Mouse (Mus musculus): ENCODE measurements around the gene Tmem214. TPM values are rescaled to one million over a fixed set of nuclear protein-coding genes. Genes with fewer than 3 reads are reported as not detected.

Gene Tmem214
- total RNA-seq, 4 experiments from 2014 or later = 55.5 to 66.8 (median 59.6) TPM

DNA sequence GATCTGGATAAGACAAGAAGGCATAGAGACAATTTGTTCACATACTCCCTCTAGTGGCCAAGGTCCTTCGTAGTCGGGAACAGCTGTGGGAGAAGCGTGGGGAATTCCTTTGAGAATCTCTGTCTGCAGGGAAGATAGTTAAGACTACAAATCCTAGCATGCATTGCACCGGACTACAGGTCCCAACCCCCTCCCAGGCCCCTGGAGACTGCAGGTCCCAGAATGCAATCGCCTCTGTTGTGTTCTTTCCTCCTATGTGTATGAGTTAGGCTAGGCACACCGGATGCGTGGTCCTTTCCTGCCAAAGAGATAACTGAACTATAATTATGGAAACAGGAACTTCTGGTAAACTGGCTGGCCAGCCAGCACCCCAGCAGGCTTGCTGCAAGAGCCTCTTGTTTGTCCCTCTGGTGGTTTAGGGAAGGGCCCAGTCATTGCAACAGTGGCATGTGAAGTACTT is 48.2 kb downstream of the Tmem214 start:
- peak; percentile 92 for DNase-seq

DNA sequence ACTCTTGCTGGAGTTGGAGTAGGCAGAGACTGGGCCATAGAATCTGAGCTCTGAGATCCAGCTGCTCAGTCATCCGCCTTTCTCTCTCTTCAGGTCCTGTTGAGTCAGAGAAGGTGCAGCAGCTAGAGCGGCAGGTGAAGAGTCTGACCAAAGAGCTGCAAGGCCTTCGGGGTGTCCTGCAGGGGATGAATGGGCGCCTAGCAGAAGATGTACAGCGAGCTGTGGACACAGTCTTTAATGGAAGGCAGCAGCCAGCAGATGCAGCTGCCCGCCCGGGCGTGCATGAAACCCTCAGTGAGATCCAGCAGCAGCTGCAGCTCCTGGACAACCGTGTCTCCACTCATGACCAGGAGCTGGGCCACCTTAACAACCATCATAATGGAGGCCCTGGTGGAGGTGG is 49.0 kb downstream of the Tmem214 start:
- no peak for DNase-seq

DNA sequence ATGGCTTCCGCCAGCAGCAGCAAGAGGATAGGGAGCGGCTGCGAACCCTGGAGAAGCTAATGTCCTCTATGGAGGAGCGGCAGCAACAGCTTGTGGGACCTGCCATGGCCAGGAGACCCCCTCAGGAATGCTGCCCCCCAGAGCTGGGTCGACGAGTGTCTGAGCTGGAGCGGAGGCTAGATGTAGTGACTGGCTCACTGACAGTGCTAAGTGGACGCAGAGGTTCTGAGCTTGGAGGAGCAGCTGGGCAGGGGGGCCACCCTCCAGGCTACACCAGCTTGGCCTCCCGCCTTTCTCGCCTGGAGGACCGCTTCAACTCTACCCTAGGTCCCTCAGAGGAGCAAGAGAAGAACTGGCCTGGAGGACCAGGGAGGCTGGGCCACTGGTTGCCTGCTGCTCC is 49.5 kb downstream of the Tmem214 start:
- DNase-seq = no peak

DNA sequence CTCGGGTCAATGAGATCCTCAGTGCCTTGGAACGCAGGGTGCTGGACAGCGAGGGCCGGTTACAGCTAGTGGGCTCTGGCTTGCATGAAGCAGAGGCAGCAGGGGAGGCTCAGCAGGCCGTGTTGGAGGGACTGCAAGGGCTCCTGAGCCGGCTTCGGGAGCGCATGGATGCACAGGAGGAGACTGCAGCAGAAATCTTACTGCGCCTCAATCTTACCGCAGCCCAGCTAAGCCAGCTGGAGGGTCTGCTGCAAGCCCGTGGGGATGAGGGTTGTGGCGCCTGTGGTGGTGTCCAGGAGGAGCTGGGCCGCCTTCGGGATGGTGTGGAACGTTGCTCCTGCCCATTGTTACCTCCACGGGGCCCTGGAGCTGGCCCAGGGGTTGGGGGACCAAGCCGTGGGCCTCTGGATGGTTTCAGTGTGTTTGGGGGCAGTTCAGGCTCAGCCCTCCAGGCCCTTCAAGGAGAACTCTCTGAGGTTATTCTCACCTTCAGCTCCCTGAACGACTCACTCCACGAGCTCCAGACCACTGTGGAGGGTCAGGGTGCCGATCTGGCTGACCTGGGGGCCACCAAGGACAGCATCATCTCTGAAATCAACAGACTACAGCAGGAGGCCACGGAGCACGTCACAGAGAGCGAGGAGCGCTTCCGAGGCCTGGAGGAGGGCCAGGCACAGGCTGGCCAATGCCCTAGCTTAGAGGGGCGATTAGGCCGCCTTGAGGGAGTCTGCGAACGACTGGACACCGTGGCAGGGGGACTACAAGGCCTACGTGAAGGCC is 50.3 kb downstream of the Tmem214 start:
- no peak for DNase-seq

DNA sequence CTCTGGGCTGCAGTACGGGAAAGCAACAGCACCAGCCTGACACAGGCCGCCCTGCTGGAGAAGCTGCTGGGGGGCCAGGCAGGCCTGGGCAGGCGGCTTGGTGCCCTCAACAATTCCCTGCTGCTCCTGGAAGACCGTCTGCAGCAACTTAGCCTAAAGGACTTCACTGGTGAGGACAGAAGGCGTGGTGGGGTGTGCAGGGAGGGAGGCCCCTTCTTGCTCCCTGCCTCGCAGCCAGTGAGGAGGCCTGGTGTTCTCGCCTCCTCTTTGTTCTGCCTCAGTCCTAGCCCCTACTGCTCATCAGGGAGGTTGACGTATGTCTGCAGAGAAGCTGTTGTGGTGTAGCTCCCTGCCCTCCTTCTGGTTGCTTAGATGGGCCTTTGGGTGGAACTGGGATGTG is 50.9 kb downstream of the Tmem214 start:
- DNase-seq = no peak

DNA sequence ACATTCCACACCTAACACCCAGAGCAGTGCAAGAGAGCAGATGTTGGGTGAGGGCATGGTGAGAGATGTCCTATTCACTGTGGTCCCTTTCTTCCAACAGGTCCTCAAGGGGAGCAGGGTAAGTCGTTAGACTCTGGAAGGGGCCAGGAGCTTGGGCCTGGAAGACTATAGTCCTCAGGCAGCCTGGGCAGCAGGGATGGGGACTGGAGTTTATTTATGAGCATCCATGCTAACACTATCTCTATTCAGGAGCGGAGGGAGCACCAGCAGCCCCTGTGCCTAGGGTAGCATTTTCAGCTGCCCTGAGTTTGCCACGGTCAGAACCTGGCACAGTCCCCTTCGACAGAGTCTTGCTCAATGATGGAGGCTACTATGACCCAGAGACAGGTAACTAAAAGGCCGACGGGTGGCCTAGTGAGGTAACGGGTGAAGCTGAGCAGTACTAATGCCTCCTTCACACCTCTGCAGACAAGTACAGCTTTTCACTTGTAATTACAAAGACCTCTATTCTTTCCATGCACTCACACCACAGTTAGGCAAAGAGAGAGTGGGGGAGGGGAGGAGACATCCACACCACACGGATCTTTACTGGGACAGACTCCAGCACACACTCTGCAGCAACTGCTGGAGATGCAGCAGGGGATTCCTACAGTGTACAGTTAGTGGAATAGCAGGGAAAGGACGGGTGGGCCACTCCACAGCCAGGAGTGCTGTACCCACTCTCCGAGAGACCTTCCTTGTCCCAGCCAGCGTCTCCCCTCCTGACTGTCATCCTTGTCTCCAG is 52.2 kb downstream of the Tmem214 start:
- no peak for DNase-seq

DNA sequence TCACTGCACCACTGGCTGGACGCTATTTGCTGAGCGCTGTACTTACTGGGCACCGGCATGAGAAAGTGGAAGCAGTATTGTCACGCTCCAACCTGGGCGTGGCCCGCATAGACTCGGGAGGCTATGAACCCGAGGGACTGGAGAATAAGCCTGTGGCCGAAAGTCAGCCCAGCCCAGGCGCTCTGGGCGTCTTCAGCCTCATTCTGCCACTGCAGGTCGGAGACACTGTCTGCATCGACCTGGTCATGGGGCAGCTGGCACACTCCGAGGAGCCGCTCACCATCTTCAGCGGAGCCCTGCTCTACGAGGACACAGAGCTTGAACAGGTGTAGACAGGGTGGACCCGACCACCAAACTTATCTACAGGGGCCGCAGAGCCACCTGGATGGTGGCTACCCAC is 52.8 kb downstream of the Tmem214 start:
- DNase-seq = no peak

DNA sequence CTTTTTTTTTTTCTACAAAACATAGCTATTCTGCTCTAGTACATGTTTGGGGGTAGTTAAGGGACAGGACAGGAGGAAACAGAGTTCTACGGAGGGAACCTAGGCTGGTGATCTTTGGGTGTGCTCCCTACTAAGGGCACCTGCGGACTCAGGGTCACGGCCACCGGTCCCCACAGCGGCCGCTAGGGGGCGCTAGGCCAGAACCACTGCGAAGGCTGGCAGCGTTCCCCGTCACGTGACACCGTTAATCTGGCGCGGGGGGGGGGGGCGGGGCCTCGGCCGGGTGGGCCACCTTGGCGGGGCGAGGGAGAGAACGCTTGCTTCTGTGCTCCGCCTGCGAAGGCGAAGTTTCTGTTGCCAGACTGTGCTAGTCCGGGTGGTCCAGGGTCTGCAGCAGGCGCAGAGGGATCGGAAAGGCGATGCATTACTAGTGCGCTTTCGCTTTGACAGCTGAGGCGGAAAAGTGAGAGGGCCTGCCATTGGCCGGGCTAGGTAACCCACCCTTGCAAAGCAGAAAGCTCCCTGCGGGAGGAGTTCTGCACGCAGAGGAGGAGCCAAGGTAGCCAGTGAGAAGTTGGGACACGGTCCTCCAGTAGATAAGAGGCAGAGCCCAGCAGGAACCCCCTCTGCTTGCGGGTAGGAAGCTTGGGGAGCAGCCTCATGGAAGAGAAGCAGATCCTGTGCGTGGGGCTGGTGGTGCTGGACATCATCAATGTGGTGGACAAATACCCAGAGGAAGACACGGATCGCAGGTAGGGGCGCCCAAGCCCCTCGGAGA is 53.6 kb downstream of the Tmem214 start, which contains the start of gene Khk:
Gene Khk (plus strand): TSS at position 176 of the 778 bp plus-strand sequence.
- peak; percentile 80 for DNase-seq

DNA sequence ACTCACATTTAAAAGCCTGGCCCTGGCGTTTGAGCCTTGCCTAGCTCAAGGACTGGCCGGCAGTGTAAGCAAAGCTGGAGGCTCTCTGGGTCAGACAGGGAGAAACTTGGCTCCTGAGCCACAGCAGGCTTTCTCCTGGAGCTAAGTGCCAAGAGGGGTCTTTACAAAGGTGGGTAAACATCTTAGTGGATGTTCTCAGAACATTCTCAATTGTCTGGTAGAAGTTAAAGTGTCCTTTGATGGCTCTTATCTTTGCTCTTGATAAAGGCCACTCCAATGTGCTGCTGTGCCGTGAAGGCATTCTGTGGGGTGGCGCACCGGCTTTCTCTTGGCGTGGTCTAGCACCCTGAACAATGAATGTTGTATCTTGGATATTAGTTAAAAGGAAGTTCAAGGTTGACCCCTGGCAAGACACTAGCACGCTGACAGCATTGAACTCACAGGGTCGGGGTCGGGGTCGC is 54.8 kb downstream of the Tmem214 start:
- DNase-seq = no peak

DNA sequence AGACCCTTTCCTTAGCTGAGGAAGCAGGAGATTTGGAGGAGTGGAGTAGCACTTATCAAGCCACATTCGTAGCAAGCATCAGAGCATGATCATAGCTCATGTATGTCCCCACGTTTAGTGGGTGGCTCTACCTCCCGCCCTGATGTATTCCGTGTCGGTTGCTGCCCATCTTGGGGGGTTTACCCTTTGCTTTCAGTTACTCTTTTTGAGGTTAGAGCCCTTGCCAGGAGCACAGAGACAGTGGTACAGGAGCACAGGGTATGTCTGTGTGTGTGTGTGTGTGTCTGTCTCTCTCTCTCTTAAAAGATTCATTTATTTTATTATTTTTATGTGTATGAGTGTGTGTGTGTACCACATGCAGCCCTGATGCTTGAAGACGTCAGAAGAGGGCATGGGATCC is 55.3 kb downstream of the Tmem214 start:
- DNase-seq = no peak

DNA sequence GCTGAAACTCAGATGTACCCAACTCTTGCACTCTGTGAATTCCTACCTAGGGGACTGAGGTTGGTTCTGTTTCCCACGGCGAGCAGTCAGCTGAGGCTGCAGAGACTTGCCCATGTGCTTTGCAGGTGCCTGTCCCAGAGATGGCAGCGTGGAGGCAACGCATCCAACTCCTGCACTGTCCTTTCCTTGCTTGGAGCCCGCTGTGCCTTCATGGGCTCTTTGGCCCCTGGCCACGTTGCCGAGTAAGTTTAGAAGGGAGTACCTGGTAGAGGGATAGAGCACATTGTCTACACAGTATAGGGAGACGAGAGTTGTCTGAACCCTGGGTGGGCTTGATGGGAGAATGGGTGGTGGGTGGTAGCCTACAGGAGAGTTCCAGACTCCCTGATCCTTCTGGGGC is 56.8 kb downstream of the Tmem214 start:
- no peak for DNase-seq

DNA sequence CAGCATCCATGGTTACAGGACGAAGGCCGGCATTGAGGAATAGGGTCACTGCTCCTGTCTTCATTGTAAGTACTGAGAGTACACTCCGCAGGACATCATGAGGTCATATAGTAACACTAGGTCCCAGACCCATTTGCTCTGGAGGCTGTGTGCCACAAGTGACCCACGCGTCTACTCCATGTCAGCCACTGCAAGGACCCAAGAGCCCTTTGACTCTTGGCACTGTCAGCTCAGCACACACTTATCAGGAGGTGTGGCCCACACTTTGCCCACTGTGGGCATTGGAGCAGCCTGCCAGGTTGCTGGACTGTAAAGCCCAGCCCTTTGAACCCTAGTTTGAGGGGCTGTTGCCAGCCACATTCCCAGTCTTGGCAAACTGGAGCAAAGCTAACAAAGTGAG is 57.4 kb downstream of the Tmem214 start:
- DNase-seq = no peak

DNA sequence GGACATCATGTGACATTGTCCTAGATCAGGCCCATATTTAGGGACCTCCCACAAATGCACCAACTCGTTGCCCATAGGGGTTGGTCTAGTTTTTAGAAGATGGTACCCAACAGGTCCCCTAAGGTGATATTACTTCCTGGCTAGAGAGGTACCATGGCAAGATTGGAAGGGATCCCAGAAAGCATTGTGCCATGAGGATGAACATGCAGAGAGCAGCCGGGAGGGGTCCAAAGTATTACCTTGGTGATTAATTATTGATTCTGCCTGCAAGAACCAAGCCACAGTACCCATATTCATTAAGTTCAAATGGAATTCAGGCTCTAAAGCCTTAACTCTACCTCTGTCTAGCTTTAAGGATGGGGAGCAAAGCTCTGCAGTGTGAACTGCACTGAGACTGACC is 58.3 kb downstream of the Tmem214 start:
- no peak for DNase-seq

DNA sequence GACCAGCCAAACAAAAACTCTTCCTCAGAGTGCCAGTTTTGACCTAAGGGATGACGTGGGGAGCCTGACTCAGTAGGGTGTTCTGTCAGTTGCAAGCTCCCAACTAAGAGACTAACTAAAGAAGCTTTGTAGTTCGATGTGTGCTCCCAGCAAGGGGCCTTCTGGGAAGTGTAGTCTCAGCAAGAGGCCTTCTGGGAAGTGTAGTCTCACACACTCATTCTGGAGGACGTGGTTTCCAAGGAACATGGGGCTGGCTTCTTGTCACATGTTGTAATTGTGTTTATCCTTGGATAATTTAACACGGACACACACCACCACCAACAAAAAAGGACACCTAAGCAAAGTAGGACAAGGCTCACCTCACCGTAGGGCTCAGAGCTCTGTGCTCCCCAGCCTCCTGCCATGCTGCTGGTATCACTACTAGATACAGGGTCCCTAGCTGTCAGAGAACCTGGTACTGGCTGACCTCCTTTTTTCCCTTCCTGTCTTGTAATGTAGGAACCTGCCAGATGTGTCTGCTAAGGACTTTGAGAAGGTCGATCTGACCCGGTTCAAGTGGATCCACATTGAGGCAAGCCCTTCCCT is 60.2 kb downstream of the Tmem214 start:
- peak; percentile 41 for DNase-seq

Other genes starting within 250 kb of the Tmem214 start
- 10 to 100 TPM; 39.8 to 60.3 (median 49.4) TPM for gene Slc35f6, start 220.1 kb upstream of the Tmem214 start, total RNA-seq (2022)
- gene Cenpa, start 201.2 kb upstream of the Tmem214 start, total RNA-seq (2022) = 10 to 100 TPM in 2 of 4 experiments, 1 to 10 TPM in 2; 4.3 to 11.4 (median 8.5) TPM
- 1 to 10 TPM; 1.5 to 4.0 (median 2.7) TPM for gene Dpysl5, start 156.4 kb upstream of the Tmem214 start, total RNA-seq (2022)
- 10 to 100 TPM; 75.9 to 93.2 (median 85.2) TPM for gene Mapre3, start 53.4 kb upstream of the Tmem214 start, total RNA-seq (2022)
- 10 to 100 TPM in 3 of 4 experiments, 1 to 10 TPM in 1; 9.9 to 22.6 (median 17.7) TPM for gene Agbl5, start 20.7 kb downstream of the Tmem214 start, total RNA-seq (2022)
- gene Ost4, start 39.8 kb downstream of the Tmem214 start, total RNA-seq (2022) = 100 to 1,000 TPM; 210 to 235 (median 214) TPM
- gene Emilin1, start 45.4 kb downstream of the Tmem214 start, total RNA-seq (2022) = 10 to 100 TPM; 48.7 to 62.4 (median 51.8) TPM
- 10 to 100 TPM; 60.9 to 74.4 (median 69.4) TPM for gene Khk, start 53.4 kb downstream of the Tmem214 start, total RNA-seq (2022)
- 1 to 10 TPM; 1.0 to 3.0 (median 1.8) TPM for gene Cgref1, start 77.6 kb downstream of the Tmem214 start, total RNA-seq (2022)
- 100 to 1,000 TPM; 129 to 211 (median 186) TPM for gene Preb, start 92.3 kb downstream of the Tmem214 start, total RNA-seq (2022)
- 1 to 10 TPM; 1.0 to 2.5 (median 1.4) TPM for gene Tcf23, start 100.7 kb downstream of the Tmem214 start, total RNA-seq (2022)
- 100 to 1,000 TPM; 122 to 138 (median 130) TPM for gene Atraid, start 180.3 kb downstream of the Tmem214 start, total RNA-seq (2022)
- gene Slc5a6, start 180.9 kb downstream of the Tmem214 start, total RNA-seq (2022) = 10 to 100 TPM; 33.5 to 46.4 (median 38.1) TPM
- 10 to 100 TPM; 23.1 to 52.0 (median 33.6) TPM for gene Cad, start 186.8 kb downstream of the Tmem214 start, total RNA-seq (2022)
- gene Dnajc5g, start 238.3 kb downstream of the Tmem214 start, total RNA-seq (2022) = not detected
- under 1 TPM in 1 of 4 experiments, not detected in 3; 0.28 TPM for gene Slc30a3, start 240.2 kb downstream of the Tmem214 start, total RNA-seq (2022)
- gene Trim54, start 248.7 kb downstream of the Tmem214 start, total RNA-seq (2022) = not detected